Mouse (Mus musculus) E14TG2a.4 (cell line): ENCODE data around the gene Sstr4.

ENCODE experiments used
- H3K27me3 ChIP-seq: 2 replicates; pipeline ENCODE4 v1.6.1; 2014; ENCODE audit warnings: low read length, control low read depth; ENCODE audit not compliant: insufficient read depth
- H3K36me3 ChIP-seq: 2 replicates; pipeline ENCODE4 v1.6.1; 2014; ENCODE audit warnings: low read length, control low read depth; ENCODE audit not compliant: insufficient read depth
- H3K4me1 ChIP-seq: replicated peaks from 2 replicates; pipeline ENCODE4 v1.6.1; 2014; ENCODE audit warnings: low read depth, low read length, control low read depth
- H3K4me3 ChIP-seq: replicated peaks from 2 replicates; pipeline ENCODE4 v1.5.1; 2014; ENCODE audit warnings: mild to moderate bottlenecking, low read length
- H3K9me3 ChIP-seq: 2 replicates; pipeline ENCODE4 v1.6.1; 2014; ENCODE audit warnings: low read length, control low read depth
- CTCF ChIP-seq: conservative IDR thresholded peaks from 2 replicates; pipeline ENCODE4 v1.5.1; 2014; ENCODE audit warnings: low read length
- NANOG ChIP-seq: IDR thresholded peaks from 2 replicates; pipeline ENCODE4 v1.6.1; 2014; ENCODE audit warnings: borderline replicate concordance, low read length, mixed read lengths
- POU5F1 ChIP-seq: IDR thresholded peaks from 2 replicates; pipeline ENCODE4 v1.6.1; 2014; ENCODE audit warnings: low read length, borderline replicate concordance

The Sstr4 gene

DNA sequence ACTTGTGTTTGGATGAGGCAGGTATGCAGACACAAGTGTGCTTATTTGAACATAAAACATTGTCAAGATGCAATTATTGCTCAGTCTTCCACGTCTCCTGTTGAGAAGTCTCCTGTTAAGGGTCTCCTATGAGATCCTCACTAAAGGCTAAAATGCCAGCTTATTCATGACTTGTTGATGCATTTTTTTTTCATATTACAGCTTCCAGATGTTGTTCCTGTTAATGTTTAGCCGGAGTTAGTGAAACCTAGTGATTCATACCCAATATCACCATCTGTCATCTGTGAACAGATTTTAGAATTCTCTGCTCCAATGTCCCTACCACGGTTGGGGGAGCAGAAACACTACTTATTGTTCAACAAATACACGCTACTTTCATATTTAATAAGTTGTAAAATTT is 35.8 kb downstream of the Sstr4 start:
- Histone ChIP-seq H3K27me3 (no peaks in the 10 kb centered on the region), H3K9me3 (no peaks in the 10 kb centered on the region), H3K36me3 (no peaks in the 10 kb centered on the region), H3K4me3 (no peak overlapping the region), H3K4me1 (no peaks in the 10 kb centered on the region)
- TF ChIP-seq CTCF (no peak), POU5F1 (no peak), NANOG (no peak)

DNA sequence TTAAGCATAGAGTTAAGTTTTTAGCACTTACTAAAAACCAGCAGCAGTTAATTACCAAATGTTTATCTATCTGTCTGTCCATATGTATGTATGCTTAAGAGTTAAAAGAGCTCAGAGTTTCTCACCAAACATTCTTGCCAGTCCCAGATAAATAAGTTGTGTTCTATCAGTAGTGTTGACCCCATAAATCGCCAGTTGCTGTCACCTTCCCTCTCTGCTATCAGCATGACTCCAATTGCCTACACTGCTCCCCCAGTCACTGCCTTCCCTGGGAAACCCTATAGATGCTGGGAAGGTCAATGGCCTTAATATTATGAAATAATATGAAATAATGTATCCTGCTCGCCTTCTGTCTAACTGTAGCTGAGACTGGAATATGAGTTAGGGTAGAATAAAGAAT is 37.2 kb downstream of the Sstr4 start:
- Histone ChIP-seq H3K27me3 (no peaks in the 10 kb centered on the region), H3K9me3 (no peaks in the 10 kb centered on the region), H3K36me3 (no peaks in the 10 kb centered on the region), H3K4me1 (no peaks in the 10 kb centered on the region), H3K4me3 (no peak overlapping the region)
- TF ChIP-seq POU5F1, result no peak
- TF ChIP-seq NANOG, result no peak
- TF ChIP-seq CTCF, result no peak

DNA sequence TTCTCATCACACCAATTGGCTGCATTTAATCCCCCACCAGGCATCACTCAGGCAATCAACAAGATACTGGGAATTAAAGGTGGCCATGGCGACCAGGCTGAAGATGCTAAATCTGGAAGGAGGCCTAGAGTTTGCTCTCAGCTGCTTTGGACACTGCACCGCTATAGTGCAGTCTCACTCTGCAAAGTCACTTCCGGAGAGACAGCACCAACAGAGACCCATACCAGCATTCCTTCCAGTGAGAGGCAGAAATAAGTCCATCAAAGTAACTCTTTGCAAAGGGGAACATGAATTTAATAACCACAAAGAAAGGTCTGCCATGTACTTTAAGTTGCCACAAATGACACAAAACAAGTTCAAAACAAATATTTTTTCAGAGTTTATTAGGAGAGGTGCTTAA is 41.1 kb downstream of the Sstr4 start:
- Histone ChIP-seq H3K4me3 (no peak overlapping the region), H3K9me3 (no peaks in the 10 kb centered on the region), H3K27me3 (peaks cover 3% of the 10 kb centered on the region; the same call in 1 of the 2 replicates), H3K4me1 (no peaks in the 10 kb centered on the region), H3K36me3 (no peaks in the 10 kb centered on the region)
- no peak for TF ChIP-seq CTCF
- no peak for TF ChIP-seq POU5F1
- TF ChIP-seq NANOG, result no peak

DNA sequence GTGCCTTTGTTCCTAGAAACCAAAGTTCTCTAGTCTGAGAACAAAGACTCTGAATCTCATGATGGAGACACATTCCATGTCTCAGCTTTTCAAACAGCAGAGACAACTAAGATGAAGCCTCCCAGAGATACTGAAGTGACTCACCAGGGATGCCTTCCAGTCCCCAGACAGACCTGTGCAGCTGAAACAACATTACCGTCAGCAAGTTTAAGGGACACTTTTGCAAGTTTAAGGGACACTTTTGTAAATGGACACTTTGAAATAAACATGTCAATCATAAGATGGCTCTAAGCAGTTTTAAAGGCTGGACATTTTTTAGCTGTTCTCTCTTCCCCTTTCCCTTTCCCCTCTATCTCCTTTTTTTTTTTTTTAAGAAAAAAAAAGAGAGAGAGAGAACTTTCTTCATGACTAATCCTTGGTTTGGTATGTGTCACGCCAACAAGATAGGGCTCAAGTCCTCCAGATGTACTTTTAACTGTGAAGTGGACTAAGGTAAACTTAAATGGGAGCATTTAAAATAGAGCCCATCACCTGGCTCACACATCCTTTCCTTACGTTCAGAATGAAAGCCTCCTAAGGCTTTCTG is 44.6 kb downstream of the Sstr4 start:
- no peaks in the 10 kb centered on the region for H3K9me3 ChIP-seq
- H3K36me3 ChIP-seq, result no peaks in the 10 kb centered on the region
- no peaks in the 10 kb centered on the region for H3K4me1 ChIP-seq
- TF ChIP-seq POU5F1 (no peak), NANOG (no peak), CTCF (no peak)
- H3K4me3 ChIP-seq, result no peak overlapping the region
- H3K27me3 ChIP-seq, result peaks cover 21% of the 10 kb centered on the region

DNA sequence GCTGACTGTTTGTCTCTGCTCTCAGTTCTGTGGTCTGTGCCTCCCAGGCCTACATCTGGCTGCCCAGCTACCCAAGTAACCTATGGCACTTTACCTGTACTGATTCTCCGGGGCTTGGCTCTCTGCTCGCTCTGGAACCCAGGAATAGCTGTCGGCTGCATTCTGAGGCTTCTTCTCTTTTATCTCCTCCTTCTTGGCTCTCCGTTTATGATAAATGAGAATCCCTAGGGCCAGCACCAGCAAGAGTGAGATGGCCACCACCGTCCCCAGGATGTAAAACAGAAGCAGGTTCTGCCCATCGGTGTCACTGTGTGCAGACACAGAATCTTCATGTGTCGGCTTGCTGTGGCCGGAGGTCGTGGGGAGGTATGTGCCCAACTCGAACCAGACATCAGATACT is 46.3 kb downstream of the Sstr4 start:
- TF ChIP-seq NANOG, result no peak
- no peak for TF ChIP-seq POU5F1
- no peak for TF ChIP-seq CTCF
- H3K36me3 ChIP-seq, result no peaks in the 10 kb centered on the region
- no peaks in the 10 kb centered on the region for H3K4me1 ChIP-seq
- no peak overlapping the region for H3K4me3 ChIP-seq
- no peaks in the 10 kb centered on the region for H3K9me3 ChIP-seq
- H3K27me3 ChIP-seq, result peaks cover 21% of the 10 kb centered on the region

DNA sequence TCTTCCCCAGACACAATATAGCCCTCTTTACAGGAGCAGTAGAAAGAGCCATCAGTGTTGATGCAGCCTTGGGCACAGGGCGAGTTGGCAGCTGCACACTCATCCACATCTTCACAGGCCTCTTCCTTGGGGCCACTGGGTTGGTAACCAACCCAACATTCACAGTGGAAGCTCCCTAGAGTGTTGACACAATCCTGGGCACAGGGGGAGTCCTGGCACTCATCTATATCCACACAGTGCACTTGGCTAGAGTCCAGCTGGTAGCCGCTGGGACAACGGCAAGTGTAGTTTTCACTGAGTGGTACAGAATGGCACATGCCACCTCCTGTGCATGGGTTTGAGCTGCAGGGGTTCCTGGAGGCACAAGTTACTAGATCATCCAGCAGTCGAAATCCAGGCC is 47.0 kb downstream of the Sstr4 start:
- no peaks in the 10 kb centered on the region for H3K36me3 ChIP-seq
- H3K4me3 ChIP-seq, result no peak overlapping the region
- TF ChIP-seq CTCF (no peak), POU5F1 (no peak), NANOG (no peak)
- H3K27me3 ChIP-seq, result peaks cover 21% of the 10 kb centered on the region
- no peaks in the 10 kb centered on the region for H3K9me3 ChIP-seq
- H3K4me1 ChIP-seq, result no peaks in the 10 kb centered on the region

DNA sequence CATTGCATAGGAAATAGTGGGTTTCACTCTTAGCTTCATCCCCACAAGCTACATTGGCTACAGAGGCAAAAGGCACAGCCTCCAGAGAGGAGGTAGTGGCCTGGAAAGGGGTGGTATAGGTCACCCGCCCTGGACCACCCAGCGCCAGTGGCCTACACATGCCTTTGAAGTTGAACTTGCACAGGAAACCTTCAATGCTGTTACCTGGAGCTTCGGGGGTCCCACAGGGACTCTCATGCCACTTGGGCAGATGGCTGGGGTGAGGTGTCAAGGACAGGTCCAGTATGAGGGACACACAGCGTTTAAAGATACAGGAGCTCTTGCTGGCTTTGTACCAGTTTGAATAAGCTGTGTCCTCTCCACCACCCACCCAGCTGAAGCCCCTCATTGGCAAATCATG is 47.6 kb downstream of the Sstr4 start:
- no peak overlapping the region for H3K4me3 ChIP-seq
- H3K4me1 ChIP-seq, result no peaks in the 10 kb centered on the region
- no peaks in the 10 kb centered on the region for H3K9me3 ChIP-seq
- peaks cover 21% of the 10 kb centered on the region for H3K27me3 ChIP-seq
- no peaks in the 10 kb centered on the region for H3K36me3 ChIP-seq
- TF ChIP-seq CTCF (no peak), NANOG (no peak), POU5F1 (no peak)

DNA sequence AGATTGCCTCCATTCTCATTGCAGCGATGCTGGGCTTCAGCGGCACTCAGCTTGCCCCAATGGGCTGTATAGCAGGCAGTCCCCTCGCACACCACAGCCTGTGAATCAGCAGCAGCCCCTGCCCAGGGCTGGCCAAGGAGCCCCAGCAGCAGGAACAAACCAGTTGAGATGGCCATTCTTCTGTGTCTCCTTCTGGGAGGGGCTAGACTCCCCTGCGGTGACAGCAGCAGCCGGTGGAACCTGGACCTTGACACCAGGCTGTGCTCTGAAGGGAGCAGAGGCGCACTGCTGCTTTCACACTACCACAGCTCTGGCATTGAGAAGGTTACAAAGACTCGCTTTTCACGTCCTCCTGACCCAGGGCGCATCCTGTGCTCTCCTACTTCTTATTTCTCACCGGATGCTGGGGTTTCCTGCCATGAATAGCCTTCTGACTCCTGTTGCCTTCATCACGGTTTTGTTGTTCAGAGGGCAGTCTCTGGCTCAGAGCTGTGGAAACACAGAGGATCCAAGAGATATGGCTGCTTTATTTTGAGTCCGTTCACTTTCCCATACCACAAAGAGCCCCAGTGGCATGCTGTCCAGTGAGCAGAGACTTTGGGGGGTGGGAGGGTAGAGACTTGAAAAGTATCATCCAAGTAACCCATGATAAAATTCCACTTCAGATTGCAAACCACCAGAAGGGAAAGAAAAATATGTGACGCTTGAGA is 48.3 kb downstream of the Sstr4 start, which contains the start of gene Cd93:
TSS of gene Cd93 (minus strand) at position 315 of the 710 bp plus-strand sequence.
- Histone ChIP-seq H3K36me3 (no peaks in the 10 kb centered on the region), H3K4me1 (no peaks in the 10 kb centered on the region), H3K4me3 (no peak within 1 kb of the TSS), H3K9me3 (no peaks in the 10 kb centered on the region), H3K27me3 (peaks cover 21% of the 10 kb centered on the region)
- no peak for TF ChIP-seq POU5F1
- no peak for TF ChIP-seq CTCF
- no peak for TF ChIP-seq NANOG

DNA sequence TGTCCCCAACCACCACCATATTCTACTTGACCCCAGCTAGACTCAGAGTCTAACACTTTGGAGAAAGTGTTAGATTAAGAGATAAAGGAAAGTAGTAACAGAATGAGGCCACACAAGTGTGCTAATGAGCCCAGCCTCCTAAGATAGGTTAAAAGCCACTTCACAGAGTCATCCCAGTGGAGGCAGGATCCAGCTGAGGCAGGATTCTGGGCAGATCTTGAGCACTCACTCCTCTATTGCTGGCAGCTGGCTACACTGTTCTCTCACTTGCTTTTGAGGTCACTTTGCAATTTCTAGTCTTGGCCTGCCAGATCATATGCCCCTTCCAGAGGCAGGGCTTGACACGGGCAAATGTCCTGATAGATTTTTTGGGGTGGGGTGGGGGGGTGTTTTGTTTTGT is 49.3 kb downstream of the Sstr4 start:
- Histone ChIP-seq H3K9me3 (no peaks in the 10 kb centered on the region), H3K27me3 (peaks cover 21% of the 10 kb centered on the region), H3K36me3 (no peaks in the 10 kb centered on the region), H3K4me3 (no peak overlapping the region), H3K4me1 (no peaks in the 10 kb centered on the region)
- TF ChIP-seq NANOG, result no peak
